Mouse (Mus musculus) heart, postnatal 0 days (tissue): ENCODE data around the gene Fcgr2b.

Experiments
- CTCF ChIP-seq: IDR thresholded peaks from 2 replicates; pipeline ENCODE4 v1.5.1; 2016; ENCODE audit warnings: antibody characterized with exemption, control low read depth, low read depth
- EP300 ChIP-seq: IDR thresholded peaks from 2 replicates; pipeline ENCODE4 v1.6.1; 2016; ENCODE audit warnings: antibody characterized with exemption, low read depth

DNA sequence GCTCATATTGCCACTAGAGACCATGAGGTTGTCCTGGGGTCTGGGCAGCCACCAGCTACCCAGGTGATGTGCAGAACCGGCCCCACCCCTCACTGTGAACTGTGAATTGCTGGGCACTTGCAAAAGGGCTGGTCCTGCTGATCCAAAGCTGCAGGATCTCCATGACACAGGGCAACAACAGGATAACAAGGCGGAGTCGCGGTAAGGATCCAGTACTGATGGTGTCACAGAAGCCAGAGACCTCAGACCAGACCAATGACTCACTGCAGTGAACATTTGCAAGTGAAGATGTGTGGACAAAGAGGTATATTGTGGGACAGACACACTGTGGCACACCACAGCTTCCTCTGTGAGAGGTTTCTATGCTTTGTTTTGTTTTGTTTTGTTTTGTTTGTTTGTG lies 2.3 kb upstream of the Fcgr2b start:
- TF ChIP-seq CTCF (no peak), EP300 (no peak)
